Mouse (Mus musculus): Measurements from ENCODE around the gene Myocd. TPM values are rescaled to one million over a fixed set of nuclear protein-coding genes. Genes with fewer than 3 reads are reported as not detected.

Myocd gene
- polyA plus RNA-seq, 1 experiment from 2014 or later = 1.2 TPM

DNA sequence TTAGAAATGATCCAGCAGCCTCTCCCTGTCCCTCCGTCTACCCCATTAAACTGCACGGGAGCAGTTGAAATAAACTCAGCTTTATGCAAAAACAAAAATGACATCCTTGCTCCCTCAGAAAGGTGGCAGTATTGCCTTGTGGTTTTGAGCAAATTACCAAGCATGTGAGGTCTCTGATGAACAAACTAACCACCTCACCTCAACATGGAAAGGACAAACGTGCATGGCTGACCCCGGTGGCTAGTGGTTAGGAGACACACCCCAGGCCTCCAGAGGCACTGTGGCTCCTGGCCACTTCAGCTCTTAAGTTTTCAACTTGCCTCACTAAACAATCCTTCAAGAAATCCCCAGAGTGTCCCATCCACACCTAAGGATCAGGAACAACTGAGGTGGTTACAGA lies 1.5 kb downstream of the Myocd start:
- no peak overlapping the region for H3K9ac ChIP-seq (ENCODE audit: low read length)
- no peaks in the 10 kb centered on the region for H3K9me3 ChIP-seq (ENCODE audit: control insufficient read depth, low read length)
- H3K4me1 ChIP-seq (replicated peaks; ENCODE audit: control insufficient read depth, insufficient read depth, low read length) = 0 out of 2 replicates have a peak, but pooled peaks cover 2% of the 10 kb centered on the region
- H3K27ac ChIP-seq (ENCODE audit: low read depth, low read length) = no peak overlapping the region
- no peak for DNase-seq (ENCODE audit: low spot score)
- no peak overlapping the region for H3K4me2 ChIP-seq (ENCODE audit: low read depth, low read length, severe bottlenecking)
- WGBS = 64% methylated on average over 4 of the region's 4 CpGs
- H3K27me3 ChIP-seq (ENCODE audit: control insufficient read depth, insufficient read depth, low read length) = no peaks in the 10 kb centered on the region; the same call in 1 of the 2 replicates
- no peak for ATAC-seq (replicated peaks; ENCODE audit: low FRiP score)
- H3K36me3 ChIP-seq (ENCODE audit: control insufficient read depth, insufficient read depth, low read length) = no peaks in the 10 kb centered on the region
- no peak overlapping the region for H3K4me3 ChIP-seq (ENCODE audit: low read depth, low read length)

DNA sequence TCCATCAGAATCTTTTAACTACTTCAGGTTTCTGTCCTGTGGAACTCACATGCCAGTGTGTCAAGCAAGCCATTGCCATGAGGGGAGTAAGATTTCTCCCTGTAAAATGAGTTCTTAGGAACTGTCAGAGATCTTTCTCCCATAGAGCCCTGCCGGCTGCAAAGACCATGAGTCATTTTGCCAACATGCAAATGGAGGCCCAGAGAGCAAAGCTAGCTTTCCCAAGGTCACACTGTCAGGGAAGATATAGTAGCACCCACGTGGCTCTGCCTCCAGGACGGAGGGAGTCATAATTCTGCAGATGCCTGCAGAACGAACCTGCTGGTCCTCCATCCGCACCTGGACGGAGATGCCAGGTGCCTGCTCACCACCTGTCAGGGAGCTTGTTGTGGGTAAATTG lies 6.3 kb downstream of the Myocd start:
- H3K4me3 ChIP-seq (ENCODE audit: low read depth, low read length) = no peak overlapping the region
- H3K36me3 ChIP-seq (ENCODE audit: control insufficient read depth, insufficient read depth, low read length) = no peaks in the 10 kb centered on the region
- no peak overlapping the region for H3K9ac ChIP-seq (ENCODE audit: low read length)
- no peak overlapping the region for H3K27ac ChIP-seq (ENCODE audit: low read depth, low read length)
- no peaks in the 10 kb centered on the region for H3K9me3 ChIP-seq (ENCODE audit: control insufficient read depth, low read length)
- WGBS = 76% methylated on average over 6 of the region's 6 CpGs
- ATAC-seq (replicated peaks; ENCODE audit: low FRiP score) (no peak), DNase-seq (ENCODE audit: low spot score) (no peak)
- no peaks in the 10 kb centered on the region for H3K27me3 ChIP-seq (ENCODE audit: control insufficient read depth, insufficient read depth, low read length)
- no peak overlapping the region for H3K4me2 ChIP-seq (ENCODE audit: low read depth, low read length, severe bottlenecking)
- no peaks in the 10 kb centered on the region for H3K4me1 ChIP-seq (replicated peaks; ENCODE audit: control insufficient read depth, insufficient read depth, low read length)

DNA sequence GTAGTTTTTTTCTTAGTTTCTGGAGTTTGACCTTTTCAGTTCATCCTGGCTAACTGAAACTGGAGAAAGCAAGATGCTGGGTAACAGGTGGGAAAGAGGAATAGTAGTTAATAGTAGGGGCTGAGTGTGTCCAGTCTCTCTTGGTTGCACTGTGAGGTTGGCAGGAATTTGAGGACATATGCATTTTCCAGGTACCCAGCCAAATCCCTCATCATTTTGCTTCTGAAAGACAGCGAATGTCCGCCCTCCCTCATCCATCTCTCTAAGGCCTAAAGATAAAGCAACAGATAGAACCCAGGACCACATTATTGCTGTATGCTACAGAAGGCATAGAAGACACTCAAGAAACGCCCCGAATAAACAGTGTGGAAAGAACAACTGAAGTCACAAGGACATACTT lies 10.8 kb downstream of the Myocd start:
- Histone ChIP-seq H3K9me3 (ENCODE audit: control insufficient read depth, low read length) (no peaks in the 10 kb centered on the region), H3K4me2 (ENCODE audit: low read depth, low read length, severe bottlenecking) (no peak overlapping the region), H3K4me1 (replicated peaks; ENCODE audit: control insufficient read depth, insufficient read depth, low read length) (no peaks in the 10 kb centered on the region), H3K9ac (ENCODE audit: low read length) (no peak overlapping the region), H3K27ac (ENCODE audit: low read depth, low read length) (no peak overlapping the region), H3K36me3 (ENCODE audit: control insufficient read depth, insufficient read depth, low read length) (no peaks in the 10 kb centered on the region), H3K4me3 (ENCODE audit: low read depth, low read length) (no peak overlapping the region), H3K27me3 (ENCODE audit: control insufficient read depth, insufficient read depth, low read length) (no peaks in the 10 kb centered on the region)
- 91% methylated on average over 4 of the region's 4 CpGs for WGBS
- no peak for DNase-seq (ENCODE audit: low spot score)
- no peak for ATAC-seq (replicated peaks; ENCODE audit: low FRiP score)

GRCm38 (mm10) chr11:65256143-65256542 lies 13.6 kb downstream of the Myocd start:
- no peak overlapping the region for H3K9ac ChIP-seq (ENCODE audit: low read length)
- no peak for ATAC-seq (replicated peaks; ENCODE audit: low FRiP score)
- no peaks in the 10 kb centered on the region for H3K9me3 ChIP-seq (ENCODE audit: control insufficient read depth, low read length)
- no peak overlapping the region for H3K4me2 ChIP-seq (ENCODE audit: low read depth, low read length, severe bottlenecking)
- no peaks in the 10 kb centered on the region for H3K4me1 ChIP-seq (replicated peaks; ENCODE audit: control insufficient read depth, insufficient read depth, low read length)
- H3K4me3 ChIP-seq (ENCODE audit: low read depth, low read length) = no peak overlapping the region
- H3K27ac ChIP-seq (ENCODE audit: low read depth, low read length) = no peak overlapping the region
- no peak for DNase-seq (ENCODE audit: low spot score)
- WGBS = 87% methylated on average over 11 of the region's 11 CpGs
- H3K27me3 ChIP-seq (ENCODE audit: control insufficient read depth, insufficient read depth, low read length) = no peaks in the 10 kb centered on the region
- H3K36me3 ChIP-seq (ENCODE audit: control insufficient read depth, insufficient read depth, low read length) = no peaks in the 10 kb centered on the region

GRCm38 (mm10) chr11:65255564-65255963 lies 14.2 kb downstream of the Myocd start:
- H3K27me3 ChIP-seq (ENCODE audit: control insufficient read depth, insufficient read depth, low read length) = no peaks in the 10 kb centered on the region
- no peak overlapping the region for H3K4me3 ChIP-seq (ENCODE audit: low read depth, low read length)
- H3K9me3 ChIP-seq (ENCODE audit: control insufficient read depth, low read length) = no peaks in the 10 kb centered on the region
- DNase-seq (ENCODE audit: low spot score) (no peak), ATAC-seq (replicated peaks; ENCODE audit: low FRiP score) (no peak)
- 77% methylated on average over 6 of the region's 6 CpGs for WGBS
- H3K27ac ChIP-seq (ENCODE audit: low read depth, low read length) = no peak overlapping the region
- no peak overlapping the region for H3K4me2 ChIP-seq (ENCODE audit: low read depth, low read length, severe bottlenecking)
- H3K4me1 ChIP-seq (replicated peaks; ENCODE audit: control insufficient read depth, insufficient read depth, low read length) = no peaks in the 10 kb centered on the region
- H3K9ac ChIP-seq (ENCODE audit: low read length) = no peak overlapping the region
- H3K36me3 ChIP-seq (ENCODE audit: control insufficient read depth, insufficient read depth, low read length) = no peaks in the 10 kb centered on the region

GRCm38 (mm10) chr11:65250366-65250765 lies 19.4 kb downstream of the Myocd start:
- H3K36me3 ChIP-seq (ENCODE audit: control insufficient read depth, insufficient read depth, low read length) = no peaks in the 10 kb centered on the region
- no peak for DNase-seq (ENCODE audit: low spot score)
- no peak overlapping the region for H3K27ac ChIP-seq (ENCODE audit: low read depth, low read length)
- no peaks in the 10 kb centered on the region for H3K27me3 ChIP-seq (ENCODE audit: control insufficient read depth, insufficient read depth, low read length)
- H3K4me1 ChIP-seq (replicated peaks; ENCODE audit: control insufficient read depth, insufficient read depth, low read length) = no peaks in the 10 kb centered on the region
- H3K4me3 ChIP-seq (ENCODE audit: low read depth, low read length) = no peak overlapping the region
- 92% methylated on average over 4 of the region's 4 CpGs for WGBS
- H3K4me2 ChIP-seq (ENCODE audit: low read depth, low read length, severe bottlenecking) = no peak overlapping the region
- H3K9me3 ChIP-seq (ENCODE audit: control insufficient read depth, low read length) = no peaks in the 10 kb centered on the region
- ATAC-seq (replicated peaks; ENCODE audit: low FRiP score) = no peak
- no peak overlapping the region for H3K9ac ChIP-seq (ENCODE audit: low read length)

GRCm38 (mm10) chr11:65246301-65247054 lies 23.3 kb downstream of the Myocd start:
- Histone ChIP-seq H3K9ac (ENCODE audit: low read length) (no peak overlapping the region), H3K9me3 (ENCODE audit: control insufficient read depth, low read length) (no peaks in the 10 kb centered on the region), H3K4me3 (ENCODE audit: low read depth, low read length) (no peak overlapping the region), H3K27ac (ENCODE audit: low read depth, low read length) (no peak overlapping the region), H3K4me2 (ENCODE audit: low read depth, low read length, severe bottlenecking) (no peak overlapping the region), H3K27me3 (ENCODE audit: control insufficient read depth, insufficient read depth, low read length) (no peaks in the 10 kb centered on the region), H3K36me3 (ENCODE audit: control insufficient read depth, insufficient read depth, low read length) (no peaks in the 10 kb centered on the region), H3K4me1 (replicated peaks; ENCODE audit: control insufficient read depth, insufficient read depth, low read length) (no peaks in the 10 kb centered on the region)
- DNase-seq (ENCODE audit: low spot score) (no peak), ATAC-seq (replicated peaks; ENCODE audit: low FRiP score) (no peak)
- 85% methylated on average over 8 of the region's 8 CpGs for WGBS

- Histone ChIP-seq H3K4me3 (ENCODE audit: low read depth, low read length) (no peak overlapping the region), H3K9ac (ENCODE audit: low read length) (no peak overlapping the region), H3K27ac (ENCODE audit: low read depth, low read length) (no peak overlapping the region), H3K9me3 (ENCODE audit: control insufficient read depth, low read length) (no peaks in the 10 kb centered on the region), H3K4me2 (ENCODE audit: low read depth, low read length, severe bottlenecking) (no peak overlapping the region), H3K4me1 (replicated peaks; ENCODE audit: control insufficient read depth, insufficient read depth, low read length) (no peaks in the 10 kb centered on the region), H3K36me3 (ENCODE audit: control insufficient read depth, insufficient read depth, low read length) (no peaks in the 10 kb centered on the region), H3K27me3 (ENCODE audit: control insufficient read depth, insufficient read depth, low read length) (no peaks in the 10 kb centered on the region)
- ATAC-seq (replicated peaks; ENCODE audit: low FRiP score) (no peak), DNase-seq (ENCODE audit: low spot score) (no peak)
- 69% methylated on average over 3 of the region's 3 CpGs for WGBS
Measured at GRCm38 (mm10) chr11:65243593-65243992, 26.2 kb downstream of the Myocd start.

DNA sequence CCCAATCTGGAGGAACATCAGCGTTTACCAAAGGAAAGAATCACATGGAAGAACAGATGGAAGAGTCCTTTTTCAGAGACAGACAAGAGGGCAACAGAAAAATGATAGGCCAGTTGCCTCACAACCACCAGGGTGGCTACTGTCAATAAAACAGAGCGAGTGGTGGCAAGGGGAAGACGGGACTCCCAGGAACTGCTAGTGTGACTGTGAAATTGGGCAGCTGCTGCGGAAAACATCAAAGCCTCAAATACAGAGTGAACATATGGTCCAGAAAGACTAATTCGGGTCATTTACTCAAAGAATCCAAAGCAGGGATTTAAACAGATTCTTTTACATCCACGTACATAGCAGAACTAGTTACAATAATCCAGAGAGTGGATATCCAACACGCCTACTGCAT lies 29.3 kb downstream of the Myocd start:
- no peaks in the 10 kb centered on the region for H3K36me3 ChIP-seq (ENCODE audit: control insufficient read depth, insufficient read depth, low read length)
- H3K27ac ChIP-seq (ENCODE audit: low read depth, low read length) = no peak overlapping the region
- no peak overlapping the region for H3K4me2 ChIP-seq (ENCODE audit: low read depth, low read length, severe bottlenecking)
- no peaks in the 10 kb centered on the region for H3K27me3 ChIP-seq (ENCODE audit: control insufficient read depth, insufficient read depth, low read length)
- no peak overlapping the region for H3K4me3 ChIP-seq (ENCODE audit: low read depth, low read length)
- no peak for DNase-seq (ENCODE audit: low spot score)
- no peaks in the 10 kb centered on the region for H3K9me3 ChIP-seq (ENCODE audit: control insufficient read depth, low read length)
- no peak overlapping the region for H3K9ac ChIP-seq (ENCODE audit: low read length)
- 78% methylated on average over 7 of the region's 7 CpGs for WGBS
- ATAC-seq (replicated peaks; ENCODE audit: low FRiP score) = no peak
- no peaks in the 10 kb centered on the region for H3K4me1 ChIP-seq (replicated peaks; ENCODE audit: control insufficient read depth, insufficient read depth, low read length)

Measured in forebrain, embryonic 11.5 days (tissue).